Mouse (Mus musculus) heart, adult 2 months (tissue): ENCODE measurements at regions not wholly inside any gene's neighbourhood (a gene's known extent, or its start where the extent isn't known, plus 50 kb on each side); places are given as distances from the start of the nearest gene placed in this dataset.

ENCODE experiments used
- DNase-seq, 2 experiments: peaks; one replicate each; pipeline ENCODE4 v3.0.0; 2021
- H3K27ac ChIP-seq: fragments of 200-600 bp; 2 replicates; pipeline ENCODE4 v1.8.1; 2022
- H3K27me3 ChIP-seq: fragments of 200-500 bp; 2 replicates; pipeline ENCODE4 v1.6.1; 2012; ENCODE audit warnings: mild to moderate bottlenecking, low read length, inconsistent platforms, mixed read lengths; ENCODE audit not compliant: control insufficient read depth, insufficient read depth
- H3K36me3 ChIP-seq: fragments of 200-500 bp; 2 replicates; pipeline ENCODE4 v1.6.1; 2012; ENCODE audit warnings: low read length, inconsistent platforms; ENCODE audit not compliant: control insufficient read depth, insufficient read depth
- H3K4me1 ChIP-seq: fragments of 200-500 bp; 2 replicates; pipeline ENCODE4 v1.6.1; 2011; ENCODE audit warnings: low read length; ENCODE audit not compliant: control insufficient read depth, insufficient read depth
- H3K4me3 ChIP-seq: fragments of 200-600 bp; 2 replicates; pipeline ENCODE4 v1.8.1; 2022
- H3K79me2 ChIP-seq: fragments of 200-500 bp; replicated peaks from 2 replicates; pipeline ENCODE4 v1.6.1; 2012; ENCODE audit warnings: mild to moderate bottlenecking, inconsistent platforms, low read length, moderate library complexity, mixed read lengths; ENCODE audit not compliant: control insufficient read depth, insufficient read depth
- H3K9ac ChIP-seq: fragments of 200-500 bp; 2 replicates; pipeline ENCODE4 v1.6.1; 2012; ENCODE audit warnings: low read depth, mild to moderate bottlenecking, control low read depth, inconsistent platforms, low read length, mixed read lengths
- CTCF ChIP-seq: fragments of 200-600 bp; IDR thresholded peaks from 2 replicates; pipeline ENCODE4 v1.8.1; 2022; ENCODE audit warnings: antibody characterized with exemption, mild to moderate bottlenecking, moderate library complexity
- EP300 ChIP-seq: fragments of 200-500 bp; IDR thresholded peaks from 2 replicates; pipeline ENCODE4 v1.6.1; 2011; ENCODE audit warnings: low read depth, low read length, control low read depth; ENCODE audit not compliant: insufficient read depth
- POLR2A ChIP-seq: fragments of 200-500 bp; IDR thresholded peaks from 2 replicates; pipeline ENCODE4 v1.6.1; 2011; ENCODE audit warnings: mild to moderate bottlenecking, low read depth, low read length, control low read depth; ENCODE audit not compliant: insufficient read depth
- WGBS: fragments of 180-500 bp; shearing (Covaris S2); methylation state at CpG from one replicate; pipeline ENCODE4 v1.1.7; 2018; 5-methylcytosine and 5-hydroxymethylcytosine counted together
- intact Hi-C: fragments of 180-260 bp; cut with DNase I; formaldehyde crosslinking; loops from one replicate; pipeline ENCODE4 v1.15.1; 2025

GRCm38 (mm10) chr13:119263561-119263960, 164.8 kb upstream of the Paip1 start:
- Histone ChIP-seq H3K9ac (no peak overlapping the region), H3K79me2 (no peaks in the 10 kb centered on the region), H3K27me3 (no peaks in the 10 kb centered on the region), H3K27ac (no peak overlapping the region), H3K4me3 (no peak overlapping the region), H3K4me1 (no peaks in the 10 kb centered on the region), H3K36me3 (no peaks in the 10 kb centered on the region)
- no peak for DNase-seq
- intact Hi-C loops: no loop called here
- 41% methylated on average over 2 of the region's 2 CpGs for WGBS
- TF ChIP-seq CTCF (no peak), EP300 (no peak), POLR2A (no peak)

GRCm38 (mm10) chr13:119267608-119268300, 160.6 kb upstream of the Paip1 start:
- 79% methylated on average over 4 of the region's 4 CpGs for WGBS

GRCm38 (mm10) chr13:119268301-119268675, 160.1 kb upstream of the Paip1 start:
- no peak overlapping the region for H3K9ac ChIP-seq
- no peak for DNase-seq
- no peak overlapping the region for H3K4me3 ChIP-seq
- no peaks in the 10 kb centered on the region for H3K79me2 ChIP-seq
- no peak overlapping the region for H3K27ac ChIP-seq
- no peaks in the 10 kb centered on the region for H3K36me3 ChIP-seq
- TF ChIP-seq EP300 (no peak), CTCF (no peak), POLR2A (no peak)
- no peaks in the 10 kb centered on the region for H3K4me1 ChIP-seq
- 85% methylated on average over 10 of the region's 10 CpGs for WGBS
- H3K27me3 ChIP-seq: no peaks in the 10 kb centered on the region
- intact Hi-C loops: no loop called here

More at GRCm38 (mm10) chr13:119267608-119268300, 160.6 kb upstream of the Paip1 start:
- Histone ChIP-seq H3K27ac (no peak overlapping the region), H3K4me3 (no peak overlapping the region), H3K4me1 (no peaks in the 10 kb centered on the region), H3K36me3 (no peaks in the 10 kb centered on the region), H3K79me2 (no peaks in the 10 kb centered on the region), H3K27me3 (no peaks in the 10 kb centered on the region), H3K9ac (no peak overlapping the region)
- intact Hi-C loops: no loop called here
- TF ChIP-seq CTCF (no peak), EP300 (no peak)
- DNase-seq: no peak

GRCm38 (mm10) chr13:119275500-119275899, 152.9 kb upstream of the Paip1 start:
- WGBS: 82% methylated on average over 4 of the region's 4 CpGs
- intact Hi-C loops: no loop called here

GRCm38 (mm10) chr13:119277308-119277948, 151.0 kb upstream of the Paip1 start:
- intact Hi-C loops: no loop called here
- Histone ChIP-seq H3K9ac (no peak overlapping the region), H3K79me2 (no peaks in the 10 kb centered on the region), H3K4me1 (no peaks in the 10 kb centered on the region), H3K36me3 (no peaks in the 10 kb centered on the region), H3K27me3 (no peaks in the 10 kb centered on the region), H3K27ac (no peak overlapping the region), H3K4me3 (no peak overlapping the region)
- DNase-seq: no peak
- TF ChIP-seq POLR2A (no peak), CTCF (no peak), EP300 (no peak)
- 53% methylated on average over 13 of the region's 13 CpGs for WGBS

More at GRCm38 (mm10) chr13:119275500-119275899, 152.9 kb upstream of the Paip1 start:
- no peaks in the 10 kb centered on the region for H3K36me3 ChIP-seq
- no peak overlapping the region for H3K9ac ChIP-seq
- H3K27me3 ChIP-seq: no peaks in the 10 kb centered on the region
- no peak overlapping the region for H3K27ac ChIP-seq
- H3K4me3 ChIP-seq: no peak overlapping the region
- DNase-seq: no peak
- TF ChIP-seq POLR2A (no peak), EP300 (no peak), CTCF (no peak)
- H3K79me2 ChIP-seq: no peaks in the 10 kb centered on the region
- no peaks in the 10 kb centered on the region for H3K4me1 ChIP-seq

- Histone ChIP-seq H3K79me2 (no peaks in the 10 kb centered on the region), H3K4me1 (no peaks in the 10 kb centered on the region), H3K36me3 (no peaks in the 10 kb centered on the region), H3K4me3 (no peak overlapping the region), H3K27ac (no peak overlapping the region), H3K27me3 (no peaks in the 10 kb centered on the region), H3K9ac (no peak overlapping the region)
- no peak for TF ChIP-seq CTCF
- TF ChIP-seq EP300: no peak
- no peak for TF ChIP-seq POLR2A
- DNase-seq: no peak
- intact Hi-C loops: no loop called here
- WGBS: 77% methylated on average over 8 of the region's 8 CpGs
These were observed 149.0 kb upstream of the Paip1 start for GRCm38 (mm10) chr13:119279449-119279848.
